Mouse (Mus musculus) bone marrow, adult 2 months (tissue): ENCODE results near the gene Col1a2. TPM values are rescaled to one million over a fixed set of nuclear protein-coding genes. Genes with fewer than 3 reads are reported as not detected.
A peak's percentile ranks its signal among the peaks of the same experiment; 100 is the strongest.

Experiments
- H3K27ac ChIP-seq: fragments of 200-500 bp; 2 replicates; pipeline ENCODE4 v1.5.1; 2012; ENCODE audit warnings: low read depth, mild to moderate bottlenecking, control low read depth, inconsistent platforms, low read length; ENCODE audit not compliant: control insufficient read depth, poor library complexity, insufficient read depth
- H3K4me1 ChIP-seq: fragments of 200-500 bp; 2 replicates; pipeline ENCODE4 v1.6.1; 2011; ENCODE audit warnings: low read length; ENCODE audit not compliant: control insufficient read depth, insufficient read depth
- H3K4me3 ChIP-seq: fragments of 200-500 bp; replicated peaks from 2 replicates; pipeline ENCODE3; 2011; ENCODE audit warnings: mild to moderate bottlenecking, low read depth, low read length, control low read depth; ENCODE audit not compliant: control insufficient read depth
- CTCF ChIP-seq: fragments of 200-500 bp; IDR thresholded peaks from 2 replicates; pipeline ENCODE4 v1.5.1; 2011; ENCODE audit warnings: low read length, control low read depth; ENCODE audit not compliant: control insufficient read depth, insufficient read depth
- POLR2A ChIP-seq: fragments of 200-500 bp; IDR thresholded peaks from 2 replicates; pipeline ENCODE4 v1.6.1; 2011; ENCODE audit warnings: low read depth, mild to moderate bottlenecking, control low read depth, low read length, borderline replicate concordance; ENCODE audit not compliant: control insufficient read depth
- WGBS: fragments of 180-500 bp; shearing (Covaris S2); methylation state at CpG from one replicate; pipeline ENCODE4 v1.1.7; 2018; 5-methylcytosine and 5-hydroxymethylcytosine counted together
- polyA plus RNA-seq: library from polyadenylated mRNA; stranded (reverse); fragments of >200 nt; gene quantifications from 2 replicates; pipeline ENCODE4 v1.2.4, GENCODE M21; 2011; ENCODE audit warnings: low replicate concordance; ENCODE audit not compliant: missing spikeins, insufficient read depth, insufficient read length

The Col1a2 gene
- polyA plus RNA-seq, 1 experiment, result 35.5 TPM

DNA sequence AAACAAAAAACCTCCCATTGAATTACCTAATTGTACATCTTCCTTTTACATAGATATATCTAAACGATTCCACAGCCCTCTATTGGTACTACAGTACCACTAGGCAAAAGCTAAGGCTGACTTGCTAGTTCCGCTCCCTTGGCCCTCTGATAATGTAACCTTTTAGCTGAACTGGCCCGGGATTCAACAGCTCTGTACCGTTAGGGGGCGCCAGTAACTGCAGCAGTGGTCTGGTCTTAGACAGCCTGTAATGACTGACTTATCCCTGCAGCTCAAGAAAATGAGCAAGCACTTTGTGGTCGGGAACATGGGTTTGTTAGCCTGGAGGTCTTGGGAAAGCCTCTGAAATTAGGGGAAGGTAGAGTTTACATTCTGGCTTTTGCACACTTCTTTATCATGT lies 39.9 kb downstream of the Col1a2 start:
- Histone ChIP-seq H3K27ac (no peak overlapping the region), H3K4me1 (no peaks in the 10 kb centered on the region), H3K4me3 (no peak overlapping the region)
- WGBS, result 36% methylated on average over 6 of the region's 6 CpGs
- TF ChIP-seq POLR2A (no peak), CTCF (peak; percentile 47)

DNA sequence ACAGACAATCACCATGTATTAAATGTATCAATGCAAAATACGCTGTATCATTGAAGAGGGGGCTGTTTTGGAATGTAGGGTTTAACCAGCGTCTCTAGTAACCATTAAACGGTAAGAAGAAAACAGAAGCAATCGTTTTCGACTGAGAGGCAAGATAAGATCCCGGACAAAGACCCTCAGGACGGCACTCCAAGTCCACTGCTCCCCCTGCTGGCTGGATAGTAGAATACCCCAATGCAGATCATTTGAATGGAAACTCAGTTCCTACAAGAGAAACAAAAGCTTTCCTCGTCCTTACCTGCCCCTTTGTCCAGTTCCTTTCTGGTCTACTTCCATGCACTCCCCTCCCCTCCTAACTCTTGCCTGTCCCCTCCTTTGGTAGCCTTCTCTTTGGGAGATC lies 41.1 kb downstream of the Col1a2 start:
- no peaks in the 10 kb centered on the region for H3K4me1 ChIP-seq
- no peak overlapping the region for H3K27ac ChIP-seq
- WGBS, result 9% methylated on average over 8 of the region's 8 CpGs
- H3K4me3 ChIP-seq, result no peak overlapping the region
- TF ChIP-seq POLR2A (no peak), CTCF (peak; percentile 72)

DNA sequence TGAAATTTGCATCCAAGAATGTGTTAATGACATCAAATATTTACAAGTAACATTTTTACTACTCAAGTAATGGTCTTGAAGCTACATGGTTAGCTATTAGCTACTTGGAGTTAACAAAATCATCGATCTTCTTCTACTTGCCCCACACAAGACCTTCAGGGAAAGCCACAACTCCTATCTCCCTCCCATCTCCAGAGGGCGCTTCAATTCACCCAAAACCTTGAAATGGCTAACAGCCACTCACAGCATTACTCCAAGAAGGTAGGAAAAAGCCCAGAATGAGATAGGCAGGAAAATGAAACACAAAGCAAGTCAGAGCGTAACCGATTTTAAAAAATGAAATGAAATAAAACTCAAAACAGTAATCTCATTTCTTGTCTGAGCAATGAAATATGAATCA lies 44.3 kb downstream of the Col1a2 start:
- Histone ChIP-seq H3K27ac (no peak overlapping the region), H3K4me3 (no peak overlapping the region), H3K4me1 (no peaks in the 10 kb centered on the region)
- TF ChIP-seq CTCF (no peak), POLR2A (no peak)
- WGBS, result 44% methylated on average over 4 of the region's 4 CpGs

- no peak overlapping the region for H3K4me3 ChIP-seq
- TF ChIP-seq POLR2A (no peak), CTCF (no peak)
- 62% methylated on average over 11 of the region's 11 CpGs for WGBS
- no peak overlapping the region for H3K27ac ChIP-seq
- H3K4me1 ChIP-seq, result no peaks in the 10 kb centered on the region
Observed at GRCm38 (mm10) chr6:4549846-4550548, 45.4 kb downstream of the Col1a2 start.

- Histone ChIP-seq H3K4me1 (no peaks in the 10 kb centered on the region), H3K4me3 (no peak overlapping the region), H3K27ac (no peak overlapping the region)
- 70% methylated on average over 1 of the region's 1 CpGs for WGBS
- no peak for TF ChIP-seq CTCF
- TF ChIP-seq POLR2A, result no peak
Observed at GRCm38 (mm10) chr6:4550549-4550915, 45.9 kb downstream of the Col1a2 start.

DNA sequence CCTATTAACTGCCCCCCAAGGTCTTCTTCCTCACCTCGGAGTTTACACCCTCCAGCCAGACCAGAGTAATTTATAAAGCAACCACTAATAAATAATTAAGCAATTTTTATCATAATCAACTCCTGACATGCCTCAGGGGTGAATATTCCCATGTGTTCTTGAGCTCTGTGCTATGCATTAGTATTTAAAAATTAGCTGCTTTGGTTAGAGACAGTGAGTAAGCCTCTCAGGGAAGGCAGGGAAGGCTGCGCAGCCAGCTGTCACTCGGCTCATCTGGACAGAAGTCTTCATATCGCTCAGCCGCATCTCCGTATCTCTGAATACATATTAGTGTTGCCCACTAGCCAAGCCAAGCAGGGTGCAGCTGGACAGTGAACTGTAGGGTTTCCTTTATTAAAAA lies 50.8 kb downstream of the Col1a2 start:
- Histone ChIP-seq H3K4me3 (no peak overlapping the region), H3K4me1 (no peaks in the 10 kb centered on the region), H3K27ac (no peak overlapping the region)
- TF ChIP-seq POLR2A (no peak), CTCF (no peak)
- WGBS, result 87% methylated on average over 6 of the region's 6 CpGs

DNA sequence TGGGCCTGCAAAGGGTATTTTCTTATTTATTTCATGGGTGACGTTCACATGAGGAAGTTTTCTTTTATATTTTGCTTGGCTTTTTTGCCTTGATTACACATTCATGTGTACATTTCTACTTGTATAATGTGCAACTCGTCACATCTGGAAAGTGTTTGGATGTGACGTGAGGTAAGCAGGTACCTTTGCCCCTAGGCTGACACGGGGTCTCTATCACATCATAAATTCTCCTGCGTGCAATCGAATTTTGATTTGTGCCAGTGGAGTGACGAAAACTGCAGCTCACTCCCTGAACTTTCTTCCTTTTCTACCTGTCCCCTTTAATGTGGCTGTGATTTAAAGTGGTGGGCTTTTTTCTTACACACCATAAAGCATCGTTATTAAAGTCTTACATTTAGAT lies 52.5 kb downstream of the Col1a2 start:
- WGBS, result 77% methylated on average over 8 of the region's 8 CpGs

DNA sequence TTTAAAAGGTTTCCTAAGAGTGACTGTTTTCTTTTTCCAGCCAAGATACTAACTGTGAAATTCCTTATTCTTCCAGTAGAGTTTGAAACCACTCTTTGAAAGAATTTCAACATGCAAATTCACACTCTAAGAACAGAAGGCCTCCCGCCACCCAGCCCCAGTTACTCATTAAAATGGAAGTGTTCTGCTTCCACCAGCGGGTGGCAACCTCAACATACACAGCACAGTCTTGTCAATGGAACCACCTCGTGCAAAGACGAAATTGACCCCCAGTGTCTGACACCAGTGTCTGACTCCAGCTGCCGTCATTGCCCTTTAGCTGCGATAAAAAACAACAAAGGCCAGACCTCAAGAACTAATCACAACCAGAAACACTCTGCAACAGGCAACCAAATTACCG lies 53.1 kb downstream of the Col1a2 start:
- WGBS, result 20% methylated on average over 7 of the region's 7 CpGs
- no peak overlapping the region for H3K4me3 ChIP-seq
- no peak for TF ChIP-seq POLR2A
- TF ChIP-seq CTCF, result peak; percentile 57

More for the DNA sequence above, 52.5 kb downstream of the Col1a2 start:
- Histone ChIP-seq H3K4me1 (no peaks in the 10 kb centered on the region), H3K4me3 (no peak overlapping the region), H3K27ac (no peak overlapping the region)
- TF ChIP-seq CTCF (no peak), POLR2A (no peak)

DNA sequence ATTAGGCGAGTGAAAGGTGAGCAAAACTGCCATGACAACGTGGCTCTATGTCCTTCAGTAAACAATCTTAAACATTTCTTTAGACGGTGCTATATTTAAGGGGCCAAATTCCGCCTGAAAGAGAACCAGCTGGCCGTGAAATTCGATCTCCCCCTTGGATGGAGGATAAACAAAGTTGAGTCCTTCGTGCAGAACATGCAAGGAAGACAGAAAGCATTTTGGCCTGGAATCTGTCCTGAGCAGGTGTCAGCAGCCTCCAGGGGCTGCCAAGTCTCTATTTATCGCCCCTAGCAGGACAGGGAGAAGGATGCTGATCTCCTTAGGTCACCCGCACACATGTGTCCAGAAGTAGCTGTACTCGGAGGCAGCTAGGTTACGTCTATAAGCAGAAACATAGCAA lies 56.5 kb downstream of the Col1a2 start:
- no peaks in the 10 kb centered on the region for H3K4me1 ChIP-seq
- no peak overlapping the region for H3K27ac ChIP-seq
- H3K4me3 ChIP-seq, result no peak overlapping the region
- TF ChIP-seq POLR2A (no peak), CTCF (no peak)
- 74% methylated on average over 11 of the region's 11 CpGs for WGBS

More for the DNA sequence above, 53.1 kb downstream of the Col1a2 start:
- H3K27ac ChIP-seq, result no peak overlapping the region
- H3K4me1 ChIP-seq, result no peaks in the 10 kb centered on the region
